In the genomic region with DNA sequence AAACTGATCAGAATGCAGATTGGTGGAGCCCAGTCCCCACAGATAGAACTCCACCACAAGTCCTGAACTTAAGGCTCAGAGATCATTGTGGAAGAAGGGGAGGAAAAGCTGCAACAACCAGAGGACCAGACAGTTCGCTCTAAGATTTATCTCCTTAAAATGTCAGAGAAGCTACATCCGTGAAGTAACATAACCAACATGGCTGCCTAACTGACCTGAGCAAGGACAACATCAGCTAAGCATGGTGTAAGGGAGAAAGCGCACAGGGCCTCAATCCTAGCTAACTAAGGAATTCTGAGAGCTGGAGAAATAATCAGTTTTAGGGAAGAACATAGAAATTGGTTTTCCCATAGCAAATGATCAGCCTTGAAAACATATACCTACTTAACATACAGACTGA, we compare ENCODE assay signal across 8 mouse cellular contexts. TPM values are rescaled to one million over a fixed set of nuclear protein-coding genes. Genes with fewer than 3 reads are reported as not detected.
DNase-seq lines count a peak whose midpoint lies in the region; ATAC-seq and TF ChIP-seq lines count a peak whose summit lies in the region.

No protein-coding gene starts in this region.

- H3K4me3 ChIP-seq in liver, adult 2 months (ENCODE audit: insufficient read depth, low read depth, low read length): peak overlapping the region; percentile 98; the same call in 1 of the 2 replicates
- peak overlapping the region; percentile 94 for H3K4me3 ChIP-seq in embryonic facial prominence, embryonic 15.5 days (replicated peaks)
- H3K4me3 ChIP-seq in limb, embryonic 12.5 days (replicated peaks): peak overlapping the region; percentile 97
- peak overlapping the region; percentile 91 for H3K4me3 ChIP-seq in stomach, embryonic 14.5 days (ENCODE audit: low read depth, low read length)

- no peak for TF ChIP-seq CTCF in liver, adult 2 months (IDR thresholded peaks at IDR 0.05; ENCODE audit: low read depth, low read length)

- ATAC-seq in embryonic facial prominence, embryonic 15.5 days (ENCODE audit: insufficient number of reproducible peaks, low FRiP score, low TSS enrichment, low read depth): no peak
- no peak for ATAC-seq in limb, embryonic 12.5 days (ENCODE audit: insufficient number of reproducible peaks, insufficient read depth, low FRiP score, low TSS enrichment, low read depth)
- ATAC-seq in stomach, embryonic 14.5 days (ENCODE audit: insufficient number of reproducible peaks, insufficient read depth, low FRiP score, low read depth): no peak

- no peak for TF ChIP-seq POLR2A in liver, adult 2 months (IDR thresholded peaks at IDR 0.05; ENCODE audit: extremely low read depth, insufficient read depth, low read length)

- H3K4me2 ChIP-seq in embryonic facial prominence, embryonic 15.5 days (replicated peaks): peak overlapping the region; percentile 57
- peak overlapping the region; percentile 65 for H3K4me2 ChIP-seq in limb, embryonic 12.5 days
- H3K4me2 ChIP-seq in stomach, embryonic 14.5 days (replicated peaks; ENCODE audit: low read depth, low read length): peak overlapping the region; percentile 67

- H3K27ac ChIP-seq in liver, adult 2 months (replicated peaks; ENCODE audit: insufficient read depth, low read depth, low read length): no peak overlapping the region; the same call in none of the 2 replicates
- H3K27ac ChIP-seq in embryonic facial prominence, embryonic 15.5 days (replicated peaks): peak overlapping the region; percentile 98
- H3K27ac ChIP-seq in limb, embryonic 12.5 days: peak overlapping the region; percentile 98
- peak overlapping the region; percentile 98 for H3K27ac ChIP-seq in stomach, embryonic 14.5 days (ENCODE audit: low read length)

- H3K9me3 ChIP-seq in embryonic facial prominence, embryonic 15.5 days (replicated peaks): no peaks in the 10 kb centered on the region
- H3K9me3 ChIP-seq in limb, embryonic 12.5 days: no peaks in the 10 kb centered on the region
- H3K9me3 ChIP-seq in stomach, embryonic 14.5 days (ENCODE audit: control insufficient read depth, low read depth, low read length): no peaks in the 10 kb centered on the region

- H3K27me3 ChIP-seq in liver, adult 2 months (ENCODE audit: control insufficient read depth, insufficient read depth, low read length): no peaks in the 10 kb centered on the region
- H3K27me3 ChIP-seq in embryonic facial prominence, embryonic 15.5 days: no peaks in the 10 kb centered on the region
- no peaks in the 10 kb centered on the region for H3K27me3 ChIP-seq in limb, embryonic 12.5 days
- no peaks in the 10 kb centered on the region for H3K27me3 ChIP-seq in stomach, embryonic 14.5 days (ENCODE audit: control insufficient read depth, insufficient read depth, low read length)

- H3K79me2 ChIP-seq in liver, adult 2 months (ENCODE audit: control insufficient read depth, insufficient read depth, low read length): peaks cover 29% of the 10 kb centered on the region

- H3K36me3 ChIP-seq in liver, adult 2 months (ENCODE audit: control insufficient read depth, insufficient read depth, low read length): peaks cover 24% of the 10 kb centered on the region
- peaks cover 40% of the 10 kb centered on the region for H3K36me3 ChIP-seq in embryonic facial prominence, embryonic 15.5 days
- peaks cover 40% of the 10 kb centered on the region for H3K36me3 ChIP-seq in limb, embryonic 12.5 days
- peaks cover 25% of the 10 kb centered on the region for H3K36me3 ChIP-seq in stomach, embryonic 14.5 days (ENCODE audit: control insufficient read depth, insufficient read depth, low read length)

- intact Hi-C loops in gastrocnemius, postnatal 14 days (cut with DNase I; ENCODE audit: low total_unique reads): no loop called here

- WGBS in liver, adult 2 months: 79% methylated on average over 3 of the region's 3 CpGs
- 72% methylated on average over 3 of the region's 3 CpGs for WGBS in embryonic facial prominence, embryonic 15.5 days
- 77% methylated on average over 3 of the region's 3 CpGs for WGBS in limb, embryonic 12.5 days
- 67% methylated on average over 3 of the region's 3 CpGs for WGBS in stomach, embryonic 14.5 days

- H3K9ac ChIP-seq in liver, adult 2 months (ENCODE audit: low read depth, low read length): no peak overlapping the region; the same call in 1 of the 2 replicates
- peak overlapping the region; percentile 92; the same call in 1 of the 2 replicates for H3K9ac ChIP-seq in embryonic facial prominence, embryonic 15.5 days
- H3K9ac ChIP-seq in limb, embryonic 12.5 days (replicated peaks): peak overlapping the region; percentile 96
- H3K9ac ChIP-seq in stomach, embryonic 14.5 days (replicated peaks; ENCODE audit: low read depth, low read length): peak overlapping the region; percentile 90

- DNase-seq in liver, adult 2 months (ENCODE audit: extremely low read depth, low read depth, low spot score): no peak
- no peak for DNase-seq in liver
- no peak for DNase-seq in cerebellum, adult 11-12 months
- no peak for DNase-seq in lung, postnatal 14 days
- DNase-seq in gastrocnemius, postnatal 14 days: no peak

- H3K4me1 ChIP-seq in liver, adult 2 months (ENCODE audit: control insufficient read depth, insufficient read depth, low read length): peaks cover 15% of the 10 kb centered on the region
- peaks cover 24% of the 10 kb centered on the region for H3K4me1 ChIP-seq in embryonic facial prominence, embryonic 15.5 days
- H3K4me1 ChIP-seq in limb, embryonic 12.5 days (replicated peaks): peaks cover 24% of the 10 kb centered on the region
- H3K4me1 ChIP-seq in stomach, embryonic 14.5 days (ENCODE audit: control insufficient read depth, insufficient read depth, low read length): peaks cover 15% of the 10 kb centered on the region

RNA-seq across cellular contexts. Expression of a gene that starts 1.1 kb away (rescaled TPM):
- total RNA-seq in liver, adult 2 months (2014; rRNA removed): 20.2 and 23.8 TPM in 2 replicates
- 28.6 and 30.7 TPM in 2 replicates for polyA plus RNA-seq in liver, adult 2 months (2012; rRNA removed)
- 87.7 and 92.0 TPM in 2 replicates for polyA plus RNA-seq in embryonic facial prominence, embryonic 15.5 days (2015; fragmentation: Nextera tagmentation; extraction: Ambion mirVana)
- polyA plus RNA-seq in limb, embryonic 12.5 days (2016; fragmentation: Nextera tagmentation; extraction: Ambion mirVana): 90.6 and 91.0 TPM in 2 replicates
- polyA plus RNA-seq in stomach, embryonic 14.5 days (2014; fragmentation: Nextera tagmentation; extraction: Ambion mirVana): 78.8 and 83.1 TPM in 2 replicates
- 10 to 100 TPM; 47.8 to 51.8 TPM for total RNA-seq in gastrocnemius, postnatal 14 days (2021)

RNA-seq across cellular contexts. Expression of a gene that starts 22.3 kb away (rescaled TPM):
- 26.2 and 27.1 TPM in 2 replicates for total RNA-seq in liver, adult 2 months (2014; rRNA removed)
- 18.8 and 23.0 TPM in 2 replicates for polyA plus RNA-seq in liver, adult 2 months (2012; rRNA removed)
- 166 and 173 TPM in 2 replicates for polyA plus RNA-seq in embryonic facial prominence, embryonic 15.5 days (2015; fragmentation: Nextera tagmentation; extraction: Ambion mirVana)
- 151 and 165 TPM in 2 replicates for polyA plus RNA-seq in limb, embryonic 12.5 days (2016; fragmentation: Nextera tagmentation; extraction: Ambion mirVana)
- 175 and 178 TPM in 2 replicates for polyA plus RNA-seq in stomach, embryonic 14.5 days (2014; fragmentation: Nextera tagmentation; extraction: Ambion mirVana)
- 10 to 100 TPM; 58.7 to 59.4 TPM for total RNA-seq in gastrocnemius, postnatal 14 days (2021)

RNA-seq across cellular contexts. Expression of a gene that starts 26.2 kb away (rescaled TPM):
- not detected in 2 replicates for total RNA-seq in liver, adult 2 months (2014; rRNA removed)
- polyA plus RNA-seq in liver, adult 2 months (2012; rRNA removed): not detected in 2 replicates
- polyA plus RNA-seq in embryonic facial prominence, embryonic 15.5 days (2015; fragmentation: Nextera tagmentation; extraction: Ambion mirVana): 0.18 and 0.24 TPM in 2 replicates
- not detected in 2 replicates for polyA plus RNA-seq in limb, embryonic 12.5 days (2016; fragmentation: Nextera tagmentation; extraction: Ambion mirVana)
- 0.27 and 0.38 TPM in 2 replicates for polyA plus RNA-seq in stomach, embryonic 14.5 days (2014; fragmentation: Nextera tagmentation; extraction: Ambion mirVana)
- total RNA-seq in gastrocnemius, postnatal 14 days (2021): not detected

RNA-seq across cellular contexts. Expression of a gene that starts 60.0 kb away (rescaled TPM):
- total RNA-seq in liver, adult 2 months (2014; rRNA removed): 5.2 and 5.3 TPM in 2 replicates
- 2.4 and 2.8 TPM in 2 replicates for polyA plus RNA-seq in liver, adult 2 months (2012; rRNA removed)
- 4.0 and 4.6 TPM in 2 replicates for polyA plus RNA-seq in embryonic facial prominence, embryonic 15.5 days (2015; fragmentation: Nextera tagmentation; extraction: Ambion mirVana)
- 8.3 and 9.1 TPM in 2 replicates for polyA plus RNA-seq in limb, embryonic 12.5 days (2016; fragmentation: Nextera tagmentation; extraction: Ambion mirVana)
- polyA plus RNA-seq in stomach, embryonic 14.5 days (2014; fragmentation: Nextera tagmentation; extraction: Ambion mirVana): 9.1 and 9.5 TPM in 2 replicates
- total RNA-seq in gastrocnemius, postnatal 14 days (2021): 1 to 10 TPM; 5.3 to 5.7 TPM
